Mouse (Mus musculus) gastrocnemius, adult 2 months (tissue): ENCODE results near the gene Cyp4f37. TPM values are rescaled to one million over a fixed set of nuclear protein-coding genes. Genes with fewer than 3 reads are reported as not detected.

ENCODE experiments used
- DNase-seq: peaks from one replicate; pipeline ENCODE4 v3.0.0; 2022
- H3K27ac ChIP-seq: fragments of 200-600 bp; 2 replicates; pipeline ENCODE4 v1.8.1; 2022; ENCODE audit warnings: mild to moderate bottlenecking
- H3K4me3 ChIP-seq: fragments of 200-600 bp; 2 replicates; pipeline ENCODE4 v1.8.1; 2022; ENCODE audit warnings: mild to moderate bottlenecking, moderate library complexity
- CTCF ChIP-seq: fragments of 200-600 bp; IDR thresholded peaks from 2 replicates; pipeline ENCODE4 v1.8.1; 2022; ENCODE audit warnings: antibody characterized with exemption, mild to moderate bottlenecking, moderate library complexity
- intact Hi-C: fragments of 180-260 bp; cut with DNase I; formaldehyde crosslinking; loops from one replicate; pipeline ENCODE4 v1.15.1; 2025
- total RNA-seq, 2 experiments: library from RNA; stranded (reverse); gene quantifications; 2 replicates each; pipeline ENCODE4 v1.2.3; 2021

Cyp4f37 gene
- total RNA-seq, 2 experiments from 2014 or later = not detected

- TF ChIP-seq CTCF = no peak
- intact Hi-C loops = loop anchor here (5.0 to 10.0 kb wide), 2 partner anchors 92 to 316 kb away; no protein-coding TSS in a partner anchor
- DNase-seq = no peak
- Histone ChIP-seq H3K4me3 (no peak overlapping the region), H3K27ac (no peak overlapping the region)
Measured at GRCm38 (mm10) chr17:32636341-32636740, 15.2 kb downstream of the Cyp4f37 start.

DNA sequence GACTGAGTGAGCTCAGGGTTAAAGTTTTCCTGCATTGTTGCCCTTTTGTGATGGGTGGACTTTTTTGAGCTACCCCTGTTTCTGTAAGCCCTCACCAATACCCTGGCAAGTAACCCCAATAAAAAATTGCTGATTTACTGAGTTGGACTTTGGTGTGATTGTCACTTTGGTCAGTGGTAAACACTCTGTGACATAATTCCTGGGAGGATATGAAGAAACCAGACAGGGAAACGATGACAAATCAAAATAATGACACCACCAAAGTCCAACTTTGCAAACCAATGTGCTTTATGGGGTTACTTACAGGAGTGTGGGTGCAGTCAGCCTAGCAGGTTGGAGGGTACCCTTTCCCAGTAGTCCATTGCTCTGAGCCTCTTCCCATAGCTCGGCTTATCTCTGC is 16.0 kb downstream of the Cyp4f37 start:
- Histone ChIP-seq H3K4me3 (no peak overlapping the region), H3K27ac (no peak overlapping the region)
- intact Hi-C loops = loop anchor here (5.0 to 10.0 kb wide), 2 partner anchors 92 to 315 kb away; no protein-coding TSS in a partner anchor
- DNase-seq = no peak
- no peak for TF ChIP-seq CTCF

- Histone ChIP-seq H3K4me3 (no peak overlapping the region), H3K27ac (no peak overlapping the region)
- intact Hi-C loops = no loop called here
- no peak for TF ChIP-seq CTCF
- DNase-seq = no peak
Measured at GRCm38 (mm10) chr17:32646631-32647030, 25.5 kb downstream of the Cyp4f37 start.

GRCm38 (mm10) chr17:32653860-32654259 is 32.8 kb downstream of the Cyp4f37 start:
- no peak overlapping the region for H3K4me3 ChIP-seq
- intact Hi-C loops = no loop called here
- TF ChIP-seq CTCF = no peak
- DNase-seq = no peak
- no peak overlapping the region for H3K27ac ChIP-seq

DNA sequence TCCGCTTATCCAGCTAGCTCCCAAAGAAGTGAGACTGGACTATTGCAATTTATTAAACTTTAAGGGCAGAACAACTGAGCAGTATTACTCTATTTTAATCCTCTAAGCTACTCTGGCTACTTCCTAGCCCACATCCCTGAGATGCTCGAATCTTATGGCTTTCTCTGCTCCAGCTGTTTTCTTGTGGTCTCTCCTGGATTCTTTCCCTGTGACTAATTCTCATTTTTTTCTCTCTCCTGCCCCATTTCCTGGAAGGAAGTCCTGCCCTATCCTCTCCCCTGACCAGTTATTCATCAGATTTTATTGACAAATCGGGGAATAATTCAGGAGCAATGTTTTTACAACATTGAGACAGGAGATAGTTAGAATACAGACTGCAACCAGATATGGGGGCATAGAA is 35.9 kb downstream of the Cyp4f37 start:
- no peak for DNase-seq
- intact Hi-C loops = no loop called here
- no peak for TF ChIP-seq CTCF

DNA sequence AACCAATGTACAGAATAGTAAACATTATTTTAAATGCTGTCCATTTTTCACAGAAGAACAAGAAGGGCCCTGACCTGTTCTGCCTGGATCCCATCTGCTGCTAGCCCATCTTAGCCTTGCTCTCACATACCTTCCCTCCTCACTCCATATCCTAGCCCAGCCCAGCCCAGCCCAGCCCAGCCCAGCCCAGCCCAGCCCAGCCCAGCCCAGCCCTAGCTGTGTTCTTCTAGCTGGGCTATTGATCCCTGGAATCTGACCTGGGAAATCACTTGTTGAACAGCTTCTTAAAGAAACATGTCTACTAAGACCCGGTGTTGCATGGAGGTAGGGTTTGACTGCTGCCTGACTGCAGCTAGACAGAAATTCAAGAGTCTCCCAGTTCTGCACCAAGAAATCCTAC is 37.1 kb downstream of the Cyp4f37 start:
- no peak overlapping the region for H3K4me3 ChIP-seq
- intact Hi-C loops = no loop called here
- no peak for TF ChIP-seq CTCF
- DNase-seq = no peak
- H3K27ac ChIP-seq = no peak overlapping the region

More for the DNA sequence above, 35.9 kb downstream of the Cyp4f37 start:
- Histone ChIP-seq H3K27ac (no peak overlapping the region), H3K4me3 (no peak overlapping the region)

GRCm38 (mm10) chr17:32658712-32659111 is 37.6 kb downstream of the Cyp4f37 start, which contains the start of gene Cyp4f40:
Gene Cyp4f40 (plus strand): TSS chr17:32658900.
- H3K4me3 ChIP-seq = no peak within 1 kb of the TSS
- no peak within 1 kb of the TSS for H3K27ac ChIP-seq
- no peak for DNase-seq
- no peak for TF ChIP-seq CTCF
- intact Hi-C loops = no loop called here

GRCm38 (mm10) chr17:32673976-32674375 is 52.9 kb downstream of the Cyp4f37 start:
- no peak overlapping the region for H3K4me3 ChIP-seq
- H3K27ac ChIP-seq = no peak overlapping the region
- no peak for DNase-seq
- intact Hi-C loops = no loop called here
- TF ChIP-seq CTCF = no peak

DNA sequence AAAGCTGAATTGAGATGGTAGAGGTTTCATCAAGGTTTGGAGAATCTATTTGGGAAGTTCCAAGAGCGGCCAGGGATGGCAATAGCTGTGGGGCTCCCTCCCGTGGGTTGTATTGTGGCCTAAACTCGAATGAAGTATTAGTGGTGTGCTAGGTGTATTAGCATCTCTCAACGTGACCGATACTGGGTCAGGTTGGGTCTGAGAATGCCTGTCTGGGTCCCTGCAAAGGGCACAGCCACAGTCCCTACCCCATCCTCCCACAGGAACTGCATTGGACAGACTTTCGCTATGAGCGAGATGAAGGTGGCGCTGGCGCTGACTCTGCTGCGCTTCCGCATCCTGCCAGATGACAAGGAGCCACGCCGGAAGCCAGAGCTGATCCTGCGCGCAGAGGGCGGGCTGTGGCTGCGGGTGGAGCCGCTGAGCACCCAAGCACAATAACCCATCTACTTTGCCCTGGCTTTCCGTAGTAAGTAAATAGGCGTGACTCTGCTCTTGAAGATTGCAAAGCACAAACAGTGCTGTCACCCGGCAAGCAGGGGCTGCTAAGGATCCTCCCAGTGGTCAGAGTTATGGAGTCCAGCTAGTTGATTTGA is 55.0 kb downstream of the Cyp4f37 start:
- no peak for TF ChIP-seq CTCF
- no peak overlapping the region for H3K4me3 ChIP-seq
- no peak overlapping the region for H3K27ac ChIP-seq
- DNase-seq = no peak
- intact Hi-C loops = no loop called here

DNA sequence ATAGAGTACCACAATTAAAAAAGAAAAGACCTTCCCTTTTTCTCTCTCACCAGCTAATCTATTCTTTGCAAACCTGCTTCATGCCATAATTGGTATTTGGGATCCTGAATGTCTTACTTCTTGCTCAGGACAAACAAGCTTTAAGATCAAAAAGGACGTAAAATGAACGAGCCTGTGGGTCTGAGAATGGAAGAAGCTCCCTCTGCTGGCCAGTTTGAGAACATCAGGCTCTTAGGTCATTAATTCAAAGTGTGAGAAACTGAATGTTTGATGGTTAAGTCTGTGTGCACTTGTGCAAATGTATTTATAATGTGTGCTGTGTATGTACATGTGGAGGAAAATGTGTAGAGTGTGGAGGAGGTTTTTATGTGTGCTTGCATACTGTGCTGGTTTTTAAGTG is 59.3 kb downstream of the Cyp4f37 start:
- peak; percentile 29 for DNase-seq
- peak; percentile 78 for TF ChIP-seq CTCF
- intact Hi-C loops = loop anchor here (1.0 kb wide), 1 partner anchor 152 kb away; no protein-coding TSS in a partner anchor
- H3K27ac ChIP-seq = no peak overlapping the region
- no peak overlapping the region for H3K4me3 ChIP-seq

DNA sequence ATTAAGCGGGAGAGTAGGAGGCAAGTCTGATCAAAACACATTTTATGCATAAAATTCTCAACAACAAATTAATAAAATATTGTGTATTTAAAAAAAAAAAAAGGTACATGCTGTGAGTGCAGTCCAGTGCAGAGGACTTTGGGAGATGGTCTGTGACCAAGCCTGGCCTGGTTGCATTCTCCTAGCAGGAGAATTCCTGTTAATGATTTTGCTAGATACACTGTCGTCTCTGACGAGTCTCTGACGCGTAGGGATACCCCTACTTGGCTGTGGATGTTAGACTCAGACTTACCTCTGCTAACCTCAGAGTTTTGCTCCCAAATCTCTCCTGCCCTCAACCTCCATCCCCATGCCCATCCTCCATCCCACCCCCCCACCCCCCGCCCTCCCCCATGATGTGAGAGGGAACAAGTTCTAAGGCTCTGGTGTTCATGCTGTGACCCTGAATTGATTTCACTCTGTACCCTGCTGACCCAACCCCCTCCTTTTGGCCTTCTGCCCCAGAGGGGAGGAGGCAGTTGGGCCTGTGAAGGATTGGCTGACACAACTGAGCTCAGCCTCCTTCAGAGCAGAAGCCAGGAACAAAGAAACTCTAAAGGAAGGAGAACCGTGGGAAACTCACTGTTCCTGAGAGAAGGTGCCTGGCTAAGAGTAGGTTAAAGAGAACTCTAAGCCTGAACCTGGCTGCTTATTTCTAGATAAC is 64.1 kb downstream of the Cyp4f37 start, which contains the start of gene Cyp4f15:
TSS of gene Cyp4f15 (plus strand) at position 580 of the 703 bp plus-strand sequence.
- intact Hi-C loops = no loop called here
- TF ChIP-seq CTCF = no peak
- DNase-seq = no peak
- H3K27ac ChIP-seq = no peak within 1 kb of the TSS
- no peak within 1 kb of the TSS for H3K4me3 ChIP-seq

Other genes starting within 250 kb of the Cyp4f37 start
- gene Wiz, start 231.9 kb upstream of the Cyp4f37 start, total RNA-seq = 10 to 100 TPM; 13.0 to 13.7 TPM
- gene Rasal3, start 217.7 kb upstream of the Cyp4f37 start, total RNA-seq = under 1 TPM; 0.06 to 0.31 TPM
- gene Pglyrp2, start 197.1 kb upstream of the Cyp4f37 start, total RNA-seq = not detected
- gene Cyp4f39, start 168.6 kb upstream of the Cyp4f37 start, total RNA-seq = 1 to 10 TPM in 1 of 2 experiments, under 1 TPM in 1; 0.33 to 2.3 TPM
- 1 to 10 TPM; 1.5 to 2.2 TPM for gene Cyp4f17, start 115.3 kb upstream of the Cyp4f37 start, total RNA-seq
- 1 to 10 TPM; 1.1 to 2.3 TPM for gene Cyp4f16, start 84.8 kb upstream of the Cyp4f37 start, total RNA-seq
- not detected for gene Cyp4f40, start 37.6 kb downstream of the Cyp4f37 start, total RNA-seq
- gene Cyp4f15, start 64.3 kb downstream of the Cyp4f37 start, total RNA-seq = not detected
- 10 to 100 TPM; 25.0 to 25.9 TPM for gene Zfp871, start 167.0 kb downstream of the Cyp4f37 start, total RNA-seq
- under 1 TPM; 0.26 to 0.28 TPM for gene Zfp811, start 188.6 kb downstream of the Cyp4f37 start, total RNA-seq
- 1 to 10 TPM; 5.6 to 7.4 TPM for gene Zfp799, start 209.0 kb downstream of the Cyp4f37 start, total RNA-seq